Mouse (Mus musculus): ENCODE measurements around the gene Scube1.
A peak's percentile ranks its signal among the peaks of the same experiment; 100 is the strongest.

The Scube1 gene

DNA sequence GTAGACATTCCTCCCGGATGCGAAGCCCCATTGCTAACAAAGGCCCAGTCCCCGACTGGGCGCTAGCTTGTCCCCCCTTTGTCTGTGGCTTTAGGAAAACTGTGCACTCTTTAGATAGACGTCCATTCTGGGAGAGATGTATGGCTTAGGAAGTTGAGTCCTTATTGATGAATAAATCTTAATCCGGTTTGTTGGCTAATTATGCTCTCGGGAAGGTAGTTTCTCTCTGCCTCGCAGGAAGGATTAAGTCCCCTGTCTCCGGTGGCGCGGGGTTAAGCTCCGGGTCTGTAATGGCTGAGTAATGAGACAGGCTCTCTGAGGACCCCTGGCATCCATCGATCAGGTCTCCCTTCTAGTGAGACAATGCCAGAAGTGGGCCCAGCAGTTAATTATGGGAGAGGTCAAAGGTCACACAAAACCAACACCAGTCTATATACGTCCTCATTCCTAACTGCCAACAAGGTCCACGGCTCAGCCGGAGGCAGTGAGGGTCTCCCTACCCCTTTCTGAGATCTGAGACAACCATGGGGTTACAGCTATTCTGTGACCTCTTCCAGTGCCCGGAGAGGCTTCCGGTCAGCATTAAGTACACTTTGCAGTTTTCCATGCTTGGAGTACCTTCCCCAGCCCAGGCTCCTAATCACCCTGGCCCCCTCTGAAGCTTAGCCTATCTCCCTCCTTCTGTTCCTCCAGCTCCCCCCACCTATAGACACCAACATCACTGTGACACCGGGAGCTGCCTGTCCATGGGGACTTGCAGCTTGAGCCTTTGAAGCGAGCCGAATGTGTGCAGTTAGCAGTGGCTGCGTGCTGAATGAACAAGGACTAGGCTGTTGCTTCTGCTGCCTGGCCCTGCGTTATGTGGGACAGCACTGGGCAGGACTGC, 14.7 kb downstream of the Scube1 start:
- no peak for DNase-seq

- no peak for DNase-seq
Observed at GRCm38 (mm10) chr15:83706528-83707199, 18.2 kb downstream of the Scube1 start.

- DNase-seq, result no peak
Observed at GRCm38 (mm10) chr15:83700593-83700923, 24.3 kb downstream of the Scube1 start.

GRCm38 (mm10) chr15:83699834-83700592, 24.8 kb downstream of the Scube1 start:
- DNase-seq, result no peak

- no peak for DNase-seq
Observed at GRCm38 (mm10) chr15:83699132-83699833, 25.5 kb downstream of the Scube1 start.

DNA sequence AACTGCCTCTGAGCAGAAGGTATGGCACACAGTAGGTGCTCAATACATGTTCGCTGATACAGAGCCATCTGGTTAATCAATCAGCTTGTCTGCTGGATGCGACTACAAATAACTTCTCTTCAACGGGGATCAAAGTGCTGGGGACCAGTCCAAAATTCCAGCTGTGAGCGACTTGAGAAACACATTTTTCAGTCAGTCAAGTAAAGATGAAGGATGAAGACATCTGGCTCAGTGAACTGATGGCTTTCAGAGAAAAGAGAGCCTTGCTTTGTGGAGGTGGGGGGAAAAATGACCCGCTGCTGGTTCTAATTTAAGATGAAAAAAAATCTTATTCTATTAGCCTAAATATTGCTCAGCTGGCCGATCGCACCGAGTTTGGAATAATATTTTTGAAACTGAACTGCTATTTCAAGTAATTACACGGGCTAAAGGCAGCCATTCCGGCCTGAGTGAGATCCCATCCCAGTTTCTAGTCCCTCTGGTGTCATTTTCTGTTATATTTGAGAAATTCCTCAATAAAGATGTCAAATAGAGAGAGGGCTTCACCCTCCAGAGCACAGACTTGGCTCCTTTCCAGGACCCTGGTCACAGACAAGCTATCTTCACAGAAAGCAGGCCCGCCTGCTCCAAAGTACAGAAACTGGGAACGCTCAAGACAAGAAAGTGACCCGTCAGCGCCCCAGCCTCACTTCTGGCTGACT, 28.0 kb downstream of the Scube1 start:
- DNase-seq, result no peak

DNA sequence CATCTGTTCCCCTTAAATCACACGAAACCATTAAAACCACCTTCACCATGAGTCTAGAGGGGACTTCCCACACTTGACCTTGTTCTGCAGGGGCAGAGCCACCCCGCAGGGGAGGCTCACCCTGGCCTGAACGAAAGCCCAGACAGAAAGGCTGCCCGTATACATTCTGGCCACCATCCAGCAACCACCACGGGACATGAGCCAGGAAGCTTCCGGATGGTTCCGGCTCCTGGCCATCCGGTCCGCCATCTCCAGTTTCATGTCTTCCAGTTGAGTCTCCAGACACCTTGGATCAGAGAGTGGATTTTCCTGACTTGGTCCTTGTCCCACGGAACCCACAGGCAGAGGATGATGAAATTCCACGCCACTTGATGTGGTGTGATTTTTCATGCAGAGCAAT, 29.7 kb downstream of the Scube1 start:
- DNase-seq, result no peak

- DNase-seq, result no peak
Observed at GRCm38 (mm10) chr15:83691901-83692361, 32.9 kb downstream of the Scube1 start.

- DNase-seq, result no peak
Observed at GRCm38 (mm10) chr15:83689946-83690345, 34.9 kb downstream of the Scube1 start.

DNA sequence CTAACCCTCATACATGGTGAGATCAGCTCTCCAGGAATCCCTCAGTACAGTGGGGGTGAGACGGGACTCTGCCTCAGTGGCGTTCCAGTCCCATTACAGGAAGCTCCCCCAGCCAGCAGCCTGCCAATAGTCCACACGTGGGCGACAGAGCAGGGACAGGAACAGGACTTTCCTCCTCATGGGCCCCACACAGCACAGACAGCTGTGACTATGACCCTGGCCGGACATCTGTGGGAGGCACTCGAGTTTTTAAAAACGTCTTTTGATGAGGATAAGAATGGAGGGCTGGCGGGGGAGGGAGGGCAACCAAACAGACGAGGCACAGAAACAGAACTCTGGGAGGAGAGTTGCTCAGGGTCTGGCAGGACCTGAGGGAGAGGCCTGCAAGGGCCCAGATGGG, 38.2 kb downstream of the Scube1 start:
- no peak for DNase-seq

DNA sequence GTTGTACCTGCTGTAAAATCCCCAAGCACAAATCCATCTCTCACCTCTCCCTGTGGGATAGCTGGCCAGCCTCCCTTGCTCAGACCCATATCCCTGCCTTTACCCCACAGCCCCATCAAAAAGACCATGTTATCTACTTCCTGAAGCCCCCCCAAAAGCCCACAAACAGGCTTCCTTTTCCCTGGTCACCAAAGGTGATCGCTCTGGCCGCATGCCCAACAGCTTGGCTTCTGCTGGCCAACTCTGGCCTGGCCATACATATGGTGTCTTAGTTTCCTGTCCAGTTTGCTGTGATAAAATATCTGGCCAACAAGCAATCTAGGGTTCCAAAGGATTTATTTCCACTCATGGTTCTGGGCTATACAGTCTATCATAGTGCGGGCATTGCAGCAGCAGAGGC, 38.9 kb downstream of the Scube1 start:
- no peak for DNase-seq

GRCm38 (mm10) chr15:83683051-83683561, 41.7 kb downstream of the Scube1 start:
- DNase-seq, result no peak

GRCm38 (mm10) chr15:83680300-83680699, 44.5 kb downstream of the Scube1 start:
- DNase-seq, result no peak

- no peak for DNase-seq
Observed at GRCm38 (mm10) chr15:83679729-83680128, 45.1 kb downstream of the Scube1 start.

GRCm38 (mm10) chr15:83678606-83679005, 46.2 kb downstream of the Scube1 start:
- DNase-seq, result no peak

DNA sequence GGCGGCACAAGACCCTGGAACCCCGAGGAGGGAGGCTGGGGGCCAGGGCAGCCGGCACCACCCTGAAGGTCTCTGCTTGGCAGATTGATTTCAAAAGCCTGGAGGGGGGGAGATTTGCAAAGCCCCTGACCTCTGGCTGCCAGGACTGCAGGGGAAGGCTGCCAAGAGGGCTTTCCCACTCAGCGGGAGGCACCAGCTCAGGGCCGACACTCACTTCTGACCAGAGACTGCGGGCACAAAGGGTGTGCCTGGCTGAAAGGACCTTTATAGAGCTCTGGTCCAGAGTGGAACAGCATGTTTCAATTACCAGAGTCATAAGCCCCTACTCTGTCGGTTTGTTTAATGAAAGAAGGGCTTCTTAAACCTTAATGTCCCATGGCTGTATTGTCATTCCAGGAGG, 46.7 kb downstream of the Scube1 start:
- no peak for DNase-seq

DNA sequence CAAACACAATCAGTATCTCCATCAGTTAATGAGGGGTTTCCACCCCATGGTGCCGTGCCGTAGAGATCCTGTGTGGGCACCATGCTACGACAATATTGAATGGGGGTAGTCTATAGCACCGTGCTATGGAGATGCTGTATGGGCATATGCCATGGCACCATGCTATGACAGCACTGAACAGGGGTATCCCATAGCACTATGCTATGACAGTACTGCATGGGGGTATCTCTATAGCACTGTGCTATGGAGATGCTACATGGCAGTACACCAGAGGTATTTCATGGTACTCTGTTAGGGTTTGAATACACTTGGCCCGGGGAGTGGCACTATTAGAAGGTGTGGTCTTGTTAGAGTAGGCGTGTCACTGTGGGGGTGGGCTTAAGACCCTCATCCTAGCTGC, 47.7 kb downstream of the Scube1 start:
- no peak for DNase-seq

DNA sequence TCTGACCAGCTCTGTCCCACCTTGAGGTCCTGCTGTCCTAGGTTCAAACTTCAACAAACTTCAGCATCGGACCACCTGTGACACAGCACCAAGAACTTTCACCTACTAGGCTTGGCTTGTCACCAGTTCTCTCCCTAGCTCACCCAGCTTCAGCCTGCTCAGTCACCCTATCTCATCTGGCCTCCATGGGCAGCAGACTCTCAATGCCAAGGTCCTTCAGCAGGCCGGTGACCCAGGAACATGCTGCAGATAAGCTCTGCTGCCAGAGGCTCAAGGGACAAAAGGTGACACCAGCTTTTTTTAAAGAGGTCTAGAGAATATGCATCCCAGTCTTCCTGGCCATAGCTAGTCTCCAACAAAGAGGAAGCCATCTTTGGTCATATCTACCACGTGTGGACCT, 48.5 kb downstream of the Scube1 start:
- DNase-seq, result no peak

GRCm38 (mm10) chr15:83673621-83674020, 51.2 kb downstream of the Scube1 start:
- no peak for DNase-seq

- DNase-seq, result no peak
Observed at GRCm38 (mm10) chr15:83667501-83667900, 57.3 kb downstream of the Scube1 start.

DNA sequence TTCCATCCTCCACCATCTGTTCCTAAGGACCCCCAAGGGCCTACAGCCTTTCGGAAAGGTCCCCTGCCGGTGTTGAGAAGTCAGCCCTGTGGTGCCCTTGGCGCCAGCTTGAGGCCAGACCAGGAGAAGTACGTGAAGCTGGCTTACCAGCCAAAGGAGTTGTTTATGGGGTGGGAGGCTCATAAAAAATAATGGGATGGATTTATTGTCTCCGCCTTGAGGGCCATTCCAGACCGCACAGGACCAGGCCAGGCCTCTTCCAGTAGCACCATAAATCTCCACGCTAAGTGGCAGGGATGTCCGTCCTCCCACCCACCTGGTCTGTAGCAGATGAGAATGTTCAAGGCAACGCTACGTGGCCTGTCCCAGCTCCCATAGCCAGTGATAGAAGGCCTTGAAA, 58.4 kb downstream of the Scube1 start:
- DNase-seq, result no peak

- peak; percentile 15 to 18 for DNase-seq
Observed at GRCm38 (mm10) chr15:83665993-83666392, 58.8 kb downstream of the Scube1 start.

Data from cerebellum, postnatal 36 days (tissue).